Mouse (Mus musculus) liver, embryonic 14.5 days (tissue): ENCODE results near the gene Xrcc5. TPM values are rescaled to one million over a fixed set of nuclear protein-coding genes. Genes with fewer than 3 reads are reported as not detected.

Source experiments
- ATAC-seq: fragments of 200-750 bp; cut with Nextera tagmentation; 2 replicates; pipeline ENCODE4 v1.8.0; 2017; ENCODE audit warnings: moderate number of reproducible peaks, mild to moderate bottlenecking, moderate library complexity; ENCODE audit not compliant: insufficient read depth
- DNase-seq, 3 experiments: peaks; one replicate each; pipeline ENCODE4 v3.0.0-alpha.2; 2012 to 2013; ENCODE audit warnings: low read depth in 3 of 3, low spot score in 3 of 3
- H3K27ac ChIP-seq: fragments of 300-500 bp; sonication (generic); 2 replicates; pipeline ENCODE4 v1.5.1; 2014; ENCODE audit warnings: moderate library complexity, mild to moderate bottlenecking, control low read depth, inconsistent platforms
- H3K27me3 ChIP-seq: fragments of 300-500 bp; sonication (generic); 2 replicates; pipeline ENCODE4 v1.6.1; 2014; ENCODE audit warnings: mild to moderate bottlenecking, low read length, moderate library complexity; ENCODE audit not compliant: control insufficient read depth, insufficient read depth
- H3K36me3 ChIP-seq: fragments of 300-500 bp; sonication (generic); replicated peaks from 2 replicates; pipeline ENCODE4 v1.6.1; 2014; ENCODE audit warnings: low read depth; ENCODE audit not compliant: control insufficient read depth, insufficient read depth
- H3K4me1 ChIP-seq, 2 experiments: fragments of 200-500 bp in 1 of 2; fragments of 300-500 bp in 1 of 2; sonication (generic) in 1 of 2; replicated peaks; 2 replicates each; pipeline ENCODE4 v1.6.1; 2012 to 2014; ENCODE audit warnings: antibody characterized with exemption in 1 of 2, inconsistent platforms in 1 of 2, low read length in 1 of 2; ENCODE audit not compliant: control insufficient read depth in 2 of 2, insufficient read depth in 2 of 2
- H3K4me2 ChIP-seq: fragments of 300-500 bp; sonication (generic); 2 replicates; pipeline ENCODE4 v1.6.1; 2014; ENCODE audit warnings: low read depth, mild to moderate bottlenecking, control low read depth, moderate library complexity
- H3K4me3 ChIP-seq, 2 experiments: fragments of 200-500 bp in 1 of 2; fragments of 300-500 bp in 1 of 2; sonication (generic) in 1 of 2; 2 replicates each; pipeline ENCODE4 v1.5.1; 2012 to 2014; ENCODE audit warnings: low read depth in 2 of 2, low read length in 2 of 2, mild to moderate bottlenecking in 2 of 2, control low read depth in 1 of 2, inconsistent platforms in 1 of 2, moderate library complexity in 1 of 2; ENCODE audit not compliant: insufficient read depth in 1 of 2
- H3K9ac ChIP-seq: fragments of 300-500 bp; sonication (generic); replicated peaks from 2 replicates; pipeline ENCODE4 v1.6.1; 2014; ENCODE audit warnings: mild to moderate bottlenecking, control low read depth, moderate library complexity
- H3K9me3 ChIP-seq: fragments of 300-500 bp; sonication (generic); 2 replicates; pipeline ENCODE4 v1.6.1; 2016; ENCODE audit warnings: low read length, mixed read lengths; ENCODE audit not compliant: control insufficient read depth
- CTCF ChIP-seq: IDR thresholded peaks from 2 replicates; pipeline ENCODE4 v1.5.1; 2016; ENCODE audit warnings: antibody characterized with exemption, low read depth, control low read depth
- EP300 ChIP-seq: IDR thresholded peaks from 2 replicates; pipeline ENCODE4 v1.6.1; 2016; ENCODE audit warnings: antibody characterized with exemption, low read depth
- WGBS: fragments of 180-500 bp; shearing (Covaris S2); extraction: QIAGEN DNeasy Blood & Tissue Kit; methylation state at CpG from one replicate; pipeline ENCODE4 v1.1.7; 2014; ENCODE audit not compliant: insufficient replicate concordance; 5-methylcytosine and 5-hydroxymethylcytosine counted together
- polyA plus RNA-seq, 2 experiments: library from polyadenylated mRNA; depleted of rRNA in 1 of 2; stranded (reverse) in 1 of 2; unstranded in 1 of 2; fragments of >200 nt; fragmentation: Nextera tagmentation in 1 of 2; extraction: Ambion mirVana in 1 of 2; gene quantifications; 2 replicates each; pipeline versions ENCODE4 v1.2.1 to v1.2.3; 2012 to 2014

Xrcc5 gene
- polyA plus RNA-seq, 2 experiments = 8.9 to 17.6 TPM

DNA sequence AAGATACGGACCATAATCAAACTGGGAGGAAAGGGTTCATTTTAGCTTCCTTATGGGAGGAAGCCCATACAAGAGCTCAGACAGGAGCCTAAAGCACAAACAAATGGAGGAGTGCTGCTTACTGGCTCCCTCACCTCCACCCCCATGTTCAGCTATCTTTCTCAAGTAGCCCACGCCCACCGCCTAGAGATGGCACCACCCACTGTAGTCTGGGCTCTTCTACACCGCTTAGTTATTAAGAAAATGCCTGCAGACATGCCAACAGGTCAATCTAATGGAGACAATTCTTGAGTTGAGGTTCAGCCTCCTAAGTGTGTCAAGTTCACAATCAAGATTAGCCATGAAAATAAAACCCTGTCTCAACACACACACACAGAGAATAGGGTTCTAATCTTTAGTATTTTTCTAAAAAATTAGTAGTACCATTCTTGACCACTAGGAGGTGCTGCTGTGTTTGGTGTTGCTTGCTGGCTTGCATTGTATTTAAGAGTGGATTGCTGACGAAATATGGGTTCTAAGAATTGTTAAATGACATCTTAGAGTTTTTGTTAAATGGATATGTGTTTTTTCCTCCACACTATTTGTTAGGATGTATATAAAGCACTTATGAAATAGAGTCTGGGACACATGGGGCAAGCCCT lies 6.3 kb downstream of the Xrcc5 start:
- Histone ChIP-seq H3K27me3 (no peaks in the 10 kb centered on the region), H3K9me3 (no peaks in the 10 kb centered on the region), H3K36me3 (no peaks in the 10 kb centered on the region), H3K9ac (no peak overlapping the region), H3K4me1 (peaks cover 0 to 2% of the 10 kb centered on the region in 2 experiments; a peak in 1 of 4 replicates), H3K27ac (no peak overlapping the region), H3K4me2 (no peak overlapping the region), H3K4me3 (no peak overlapping the region)
- WGBS = 52% methylated on average over 5 of the region's 5 CpGs
- ATAC-seq (no peak), DNase-seq (peak in 1 of 3 experiments; percentile 31)
- peak; percentile 72 for TF ChIP-seq CTCF
- TF ChIP-seq EP300 = no peak

DNA sequence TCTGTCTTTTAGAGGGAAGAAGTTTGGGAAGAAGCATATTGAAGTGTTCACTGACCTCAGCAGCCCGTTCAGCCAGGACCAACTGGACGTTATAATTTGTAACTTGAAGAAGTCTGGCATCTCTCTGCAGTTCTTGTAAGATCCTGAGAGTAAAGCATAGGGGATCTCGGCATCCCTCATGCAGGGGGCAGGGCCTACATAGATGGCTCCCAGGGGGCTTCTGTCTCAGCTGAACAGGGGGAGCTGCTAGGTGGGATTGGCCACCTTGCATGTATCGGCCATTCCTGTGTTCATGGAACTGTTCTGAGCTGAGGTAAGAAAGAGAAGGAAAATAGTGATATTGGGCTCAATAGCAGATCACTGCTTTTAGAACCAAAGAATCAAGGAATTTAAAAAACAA lies 8.2 kb downstream of the Xrcc5 start:
- H3K27ac ChIP-seq = no peak overlapping the region
- H3K4me3 ChIP-seq = no peak overlapping the region
- WGBS = 79% methylated on average over 4 of the region's 4 CpGs
- no peaks in the 10 kb centered on the region for H3K27me3 ChIP-seq
- ATAC-seq (no peak), DNase-seq (no peak)
- no peaks in the 10 kb centered on the region; the same call in 1 of the 2 replicates for H3K36me3 ChIP-seq
- no peak overlapping the region for H3K4me2 ChIP-seq
- no peak overlapping the region for H3K9ac ChIP-seq
- no peaks in the 10 kb centered on the region for H3K9me3 ChIP-seq
- no peak for TF ChIP-seq CTCF
- H3K4me1 ChIP-seq = no peaks in the 10 kb centered on the region; a peak in 1 of 4 replicates

DNA sequence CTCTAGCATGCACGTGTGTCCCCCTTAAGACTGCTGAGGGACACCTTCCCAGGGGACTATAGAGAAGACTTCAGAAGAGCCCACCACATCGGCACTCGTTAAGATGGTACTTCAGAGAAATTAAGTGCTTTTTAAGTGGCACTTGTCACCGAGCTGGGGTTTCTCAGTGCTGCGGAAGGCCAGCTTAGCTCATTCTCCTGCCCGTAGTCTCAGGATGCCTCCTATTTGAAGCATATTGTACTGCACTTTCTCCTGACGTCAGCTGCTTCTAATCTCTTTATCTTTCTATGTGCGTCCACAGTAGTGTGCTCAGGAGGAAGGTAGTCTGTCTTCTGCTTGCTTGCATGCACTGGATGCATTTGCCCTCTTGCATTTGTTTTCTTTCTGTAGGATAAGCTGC lies 9.2 kb downstream of the Xrcc5 start:
- Histone ChIP-seq H3K27ac (no peak overlapping the region), H3K4me3 (no peak overlapping the region), H3K4me2 (no peak overlapping the region), H3K27me3 (no peaks in the 10 kb centered on the region), H3K36me3 (no peaks in the 10 kb centered on the region; the same call in 1 of the 2 replicates), H3K9me3 (no peaks in the 10 kb centered on the region), H3K4me1 (no peaks in the 10 kb centered on the region; a peak in 1 of 4 replicates), H3K9ac (no peak overlapping the region)
- no peak for ATAC-seq
- no peak for TF ChIP-seq CTCF
- no peak for TF ChIP-seq EP300
- no peak for DNase-seq
- 72% methylated on average over 8 of the region's 8 CpGs for WGBS

DNA sequence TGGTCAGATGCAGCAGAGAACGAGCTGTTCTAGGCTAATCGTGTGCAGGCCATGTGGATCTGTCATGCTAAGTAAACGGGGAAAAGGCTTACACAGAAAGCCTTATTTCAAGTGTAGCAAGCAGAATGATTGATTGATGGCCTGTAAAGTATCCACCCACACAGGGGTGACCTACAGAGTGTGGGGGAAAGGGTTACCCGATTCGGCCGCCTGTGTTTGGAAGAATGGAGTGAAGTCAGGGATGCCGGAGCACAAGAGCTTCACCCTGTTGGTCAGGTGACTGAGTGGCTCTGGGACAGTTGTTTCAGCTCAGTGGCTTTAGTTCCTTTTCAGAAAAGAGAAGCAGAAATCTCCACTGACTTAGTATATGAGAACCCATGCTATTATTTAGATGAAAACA lies 9.7 kb downstream of the Xrcc5 start:
- H3K9ac ChIP-seq = no peak overlapping the region
- H3K36me3 ChIP-seq = no peaks in the 10 kb centered on the region; the same call in 1 of the 2 replicates
- H3K4me3 ChIP-seq = no peak overlapping the region
- H3K4me2 ChIP-seq = no peak overlapping the region
- no peaks in the 10 kb centered on the region for H3K27me3 ChIP-seq
- ATAC-seq (no peak), DNase-seq (no peak)
- no peaks in the 10 kb centered on the region; a peak in 1 of 4 replicates for H3K4me1 ChIP-seq
- no peaks in the 10 kb centered on the region for H3K9me3 ChIP-seq
- 81% methylated on average over 7 of the region's 7 CpGs for WGBS
- TF ChIP-seq CTCF = no peak
- no peak overlapping the region for H3K27ac ChIP-seq

DNA sequence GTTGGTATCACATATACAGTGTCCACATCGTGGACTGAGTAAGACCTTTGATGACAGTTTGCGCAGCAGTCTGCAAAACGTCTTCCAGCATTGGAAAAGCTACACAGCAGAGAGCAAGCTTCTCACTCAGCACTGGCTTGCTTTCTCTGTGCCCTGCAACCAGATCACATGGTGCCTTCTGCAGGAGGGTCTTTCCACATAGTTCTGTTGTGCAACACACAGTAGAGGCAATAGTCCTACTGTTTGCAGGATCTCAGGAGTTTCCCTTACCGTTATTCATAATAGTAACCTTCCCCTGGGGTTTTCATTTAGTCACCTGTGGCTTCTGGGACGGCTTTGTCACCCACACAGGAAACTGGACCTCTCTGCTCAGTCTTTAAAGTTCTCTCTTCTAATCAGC lies 13.5 kb downstream of the Xrcc5 start:
- Histone ChIP-seq H3K27me3 (no peaks in the 10 kb centered on the region), H3K9ac (no peak overlapping the region), H3K36me3 (no peaks in the 10 kb centered on the region; the same call in 1 of the 2 replicates), H3K4me2 (no peak overlapping the region), H3K4me1 (no peaks in the 10 kb centered on the region), H3K9me3 (no peaks in the 10 kb centered on the region), H3K27ac (no peak overlapping the region), H3K4me3 (no peak overlapping the region)
- TF ChIP-seq EP300 = no peak
- TF ChIP-seq CTCF = no peak
- 63% methylated on average over 5 of the region's 5 CpGs for WGBS
- no peak for DNase-seq
- ATAC-seq = no peak
